Mouse (Mus musculus) CD4-positive, CD25-positive, alpha-beta regulatory T cell, adult 9 weeks (primary cell): Measurements from ENCODE around the gene Brox. TPM values are rescaled to one million over a fixed set of nuclear protein-coding genes. Genes with fewer than 3 reads are reported as not detected.

Experiments
- polyA plus RNA-seq: library from polyadenylated mRNA; unstranded; fragments of 100-300 nt; shearing (Covaris generic); gene quantifications from one replicate; pipeline ENCODE4 v1.2.1, GENCODE M21; 2017

The Brox gene
- 75.2 TPM for polyA plus RNA-seq

DNA sequence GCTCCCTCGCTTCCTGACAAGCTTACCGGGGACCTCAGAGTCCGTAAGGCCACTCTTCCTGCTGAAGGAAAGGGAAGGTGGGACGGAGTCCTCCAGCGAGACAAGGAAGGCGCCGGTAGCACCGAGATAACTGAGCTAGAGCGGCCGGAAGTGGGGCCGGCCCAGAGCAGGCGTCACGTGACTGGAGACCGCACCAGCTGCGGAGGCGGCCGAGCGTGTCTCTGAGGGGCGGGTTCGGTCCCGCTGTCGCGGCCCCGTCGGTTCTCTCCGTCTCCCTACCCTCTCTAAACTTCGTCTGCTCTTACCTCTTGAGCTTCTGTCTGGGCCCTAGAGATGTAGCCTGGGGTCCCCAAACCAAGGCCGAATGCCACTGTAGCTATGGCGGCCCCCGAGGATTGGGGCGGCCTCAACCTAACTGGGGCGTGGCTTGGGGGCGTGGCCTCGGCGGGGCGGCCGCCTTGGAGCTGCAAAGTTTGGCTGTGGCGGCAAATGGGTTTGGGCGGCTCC lies at the start of gene Brox:
Gene Brox (minus strand): TSS at position 393 of the 507 bp plus-strand sequence.

DNA sequence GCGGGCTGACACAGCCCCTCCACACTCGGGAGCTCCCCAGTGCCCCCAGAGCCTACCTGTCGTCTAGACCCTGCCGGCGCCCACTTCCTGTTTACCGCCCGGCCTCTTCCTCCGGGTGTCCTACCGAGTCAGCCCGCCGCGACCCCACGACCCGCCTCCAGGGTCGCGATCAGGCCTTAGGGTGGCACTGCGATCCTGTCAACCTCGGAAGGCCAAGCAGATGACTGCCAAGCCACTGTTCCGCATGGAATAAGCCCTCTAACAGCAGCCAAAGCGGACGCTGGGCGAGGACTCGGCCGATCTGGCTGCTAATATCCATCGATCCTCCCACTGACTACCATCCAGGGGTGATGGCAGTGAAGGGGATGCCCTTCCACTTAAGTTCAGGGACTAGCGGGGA lies 604 bp downstream of the Brox start, which contains the start of gene Aida:
Gene Aida (plus strand): TSS at position 126 of the 400 bp plus-strand sequence.

Other genes starting within 250 kb of the Brox start
- 19.9 TPM for gene Disp1, start 75.7 kb downstream of the Brox start, polyA plus RNA-seq
- 25.8 TPM for gene Aida, start 679 bp downstream of the Brox start, polyA plus RNA-seq
- 195 TPM for gene Mia3, start 72.3 kb upstream of the Brox start, polyA plus RNA-seq
- 29.8 TPM for gene Taf1a, start 91.7 kb upstream of the Brox start, polyA plus RNA-seq
- not detected for gene Hhipl2, start 120.9 kb upstream of the Brox start, polyA plus RNA-seq